Mouse (Mus musculus) liver, postnatal 0 days (tissue): ENCODE measurements at regions not wholly inside any gene's neighbourhood (a gene's known extent, or its start where the extent isn't known, plus 50 kb on each side); places are given as distances from the start of the nearest gene placed in this dataset.
"Not testable (repeated sequence)": the region's sequence is repeated elsewhere in the genome, so short reads cannot be mapped to it uniquely, and the experiment has no call there.

Experiments used
- ATAC-seq: fragments of 200-750 bp; cut with Nextera tagmentation; 2 replicates; pipeline ENCODE4 v1.8.0; 2017; ENCODE audit warnings: mild to moderate bottlenecking, moderate library complexity
- DNase-seq: peaks from one replicate; pipeline ENCODE4 v3.0.0-alpha.2; 2016
- H3K27ac ChIP-seq: fragments of 300-500 bp; sonication (generic); 2 replicates; pipeline ENCODE4 v1.5.1; 2014; ENCODE audit warnings: antibody characterized with exemption, moderate library complexity, mild to moderate bottlenecking, low read depth
- H3K27me3 ChIP-seq: fragments of 300-500 bp; sonication (generic); 2 replicates; pipeline ENCODE4 v1.6.1; 2014; ENCODE audit warnings: low read length, control low read depth, mixed read lengths; ENCODE audit not compliant: insufficient read depth
- H3K36me3 ChIP-seq: fragments of 300-500 bp; sonication (generic); replicated peaks from 2 replicates; pipeline ENCODE4 v1.6.1; 2014; ENCODE audit warnings: mild to moderate bottlenecking, control low read depth, low read length, moderate library complexity, mixed read lengths; ENCODE audit not compliant: insufficient read depth
- H3K4me1 ChIP-seq: fragments of 300-500 bp; sonication (generic); 2 replicates; pipeline ENCODE4 v1.6.1; 2014; ENCODE audit warnings: antibody characterized with exemption, mild to moderate bottlenecking, control low read depth; ENCODE audit not compliant: insufficient read depth
- H3K4me2 ChIP-seq: fragments of 300-500 bp; sonication (generic); 2 replicates; pipeline ENCODE4 v1.6.1; 2014; ENCODE audit warnings: low read depth, mild to moderate bottlenecking, low read length, moderate library complexity, mixed read lengths
- H3K4me3 ChIP-seq: fragments of 300-500 bp; sonication (generic); 2 replicates; pipeline ENCODE4 v1.5.1; 2014; ENCODE audit warnings: low read depth, low read length
- H3K9ac ChIP-seq: fragments of 300-500 bp; sonication (generic); replicated peaks from 2 replicates; pipeline ENCODE4 v1.6.1; 2014; ENCODE audit warnings: mild to moderate bottlenecking, moderate library complexity
- H3K9me3 ChIP-seq: fragments of 300-500 bp; sonication (generic); 2 replicates; pipeline ENCODE4 v1.6.1; 2016; ENCODE audit warnings: mild to moderate bottlenecking, control low read depth, low read length, mixed read lengths
- CTCF ChIP-seq: sonication (generic); IDR thresholded peaks from 2 replicates; pipeline ENCODE4 v1.5.1; 2016; ENCODE audit warnings: antibody characterized with exemption, low read depth
- EP300 ChIP-seq: IDR thresholded peaks from 2 replicates; pipeline ENCODE4 v1.6.1; 2016; ENCODE audit warnings: antibody characterized with exemption, low read depth, mild to moderate bottlenecking
- WGBS: fragments of 180-500 bp; shearing (Covaris S2); extraction: QIAGEN DNeasy Blood & Tissue Kit; methylation state at CpG from one replicate; pipeline ENCODE4 v1.1.7; 2014; ENCODE audit not compliant: insufficient replicate concordance; 5-methylcytosine and 5-hydroxymethylcytosine counted together

- H3K4me3 ChIP-seq, DNase-seq, H3K27me3 ChIP-seq, ATAC-seq, H3K27ac ChIP-seq, H3K4me1 ChIP-seq, H3K9ac ChIP-seq, H3K9me3 ChIP-seq, H3K4me2 ChIP-seq, H3K36me3 ChIP-seq: not testable (repeated sequence)
Observed at GRCm38 (mm10) chr7:93254287-93254686, 174.6 kb downstream of the Fam181b start.

- H3K4me1 ChIP-seq, result no peaks in the 10 kb centered on the region
- DNase-seq (no peak), ATAC-seq (no peak)
- no peak overlapping the region for H3K27ac ChIP-seq
- H3K9me3 ChIP-seq, result no peaks in the 10 kb centered on the region
- H3K36me3 ChIP-seq, result no peaks in the 10 kb centered on the region
- no peak overlapping the region for H3K9ac ChIP-seq
- H3K27me3 ChIP-seq, result no peaks in the 10 kb centered on the region
- no peak for TF ChIP-seq CTCF
- no peak for TF ChIP-seq EP300
- H3K4me2 ChIP-seq, result no peak overlapping the region
- H3K4me3 ChIP-seq, result no peak overlapping the region
- WGBS, result 71% methylated on average over 3 of the region's 3 CpGs
Observed at GRCm38 (mm10) chr7:93285748-93286147, 206.1 kb downstream of the Fam181b start.

GRCm38 (mm10) chr7:93291457-93291856 is 211.8 kb downstream of the Fam181b start:
- Histone ChIP-seq H3K27me3 (no peaks in the 10 kb centered on the region), H3K27ac (no peak overlapping the region), H3K9me3 (no peaks in the 10 kb centered on the region; the same call in 1 of the 2 replicates), H3K4me2 (no peak overlapping the region), H3K4me1 (no peaks in the 10 kb centered on the region), H3K9ac (no peak overlapping the region), H3K36me3 (no peaks in the 10 kb centered on the region), H3K4me3 (no peak overlapping the region)
- ATAC-seq, result no peak
- TF ChIP-seq CTCF (no peak), EP300 (no peak)
- no peak for DNase-seq
- 64% methylated on average over 3 of the region's 3 CpGs for WGBS

- TF ChIP-seq CTCF, result no peak
- TF ChIP-seq EP300, result no peak
- WGBS, result 68% methylated on average over 3 of the region's 3 CpGs
- H3K27me3 ChIP-seq, result no peaks in the 10 kb centered on the region
- no peaks in the 10 kb centered on the region for H3K4me1 ChIP-seq
- no peak for DNase-seq
- H3K36me3 ChIP-seq, result no peaks in the 10 kb centered on the region
- no peak overlapping the region for H3K9ac ChIP-seq
- no peak overlapping the region for H3K4me2 ChIP-seq
- no peak overlapping the region for H3K27ac ChIP-seq
- H3K9me3 ChIP-seq, result no peaks in the 10 kb centered on the region; the same call in 1 of the 2 replicates
- no peak overlapping the region for H3K4me3 ChIP-seq
- ATAC-seq, result no peak
Observed at GRCm38 (mm10) chr7:93291945-93292696, 212.5 kb downstream of the Fam181b start.

GRCm38 (mm10) chr7:93312731-93313130 is 233.1 kb downstream of the Fam181b start:
- Histone ChIP-seq H3K9me3 (no peaks in the 10 kb centered on the region), H3K36me3 (no peaks in the 10 kb centered on the region), H3K27ac (no peak overlapping the region), H3K27me3 (no peaks in the 10 kb centered on the region), H3K9ac (no peak overlapping the region), H3K4me2 (no peak overlapping the region), H3K4me1 (no peaks in the 10 kb centered on the region), H3K4me3 (no peak overlapping the region)
- no peak for DNase-seq
- no peak for ATAC-seq
- TF ChIP-seq EP300 (no peak), CTCF (no peak)
- 26% methylated on average over 1 of the region's 1 CpGs for WGBS

- H3K27ac ChIP-seq, result no peak overlapping the region
- ATAC-seq (no peak), DNase-seq (no peak)
- H3K4me1 ChIP-seq, result no peaks in the 10 kb centered on the region
- TF ChIP-seq EP300 (no peak), CTCF (no peak)
- H3K9me3 ChIP-seq, result no peaks in the 10 kb centered on the region
- no peaks in the 10 kb centered on the region for H3K27me3 ChIP-seq
- no peaks in the 10 kb centered on the region for H3K36me3 ChIP-seq
- 73% methylated on average over 1 of the region's 1 CpGs for WGBS
- H3K9ac ChIP-seq, result no peak overlapping the region
- no peak overlapping the region for H3K4me2 ChIP-seq
- H3K4me3 ChIP-seq, result no peak overlapping the region
Observed at GRCm38 (mm10) chr7:93331351-93331750, 251.7 kb downstream of the Fam181b start.

GRCm38 (mm10) chr7:93332203-93332602 is 252.5 kb downstream of the Fam181b start:
- TF ChIP-seq CTCF (no peak), EP300 (no peak)
- no peak for ATAC-seq
- Histone ChIP-seq H3K4me2 (no peak overlapping the region), H3K9me3 (no peaks in the 10 kb centered on the region), H3K4me1 (no peaks in the 10 kb centered on the region), H3K27me3 (no peaks in the 10 kb centered on the region), H3K9ac (no peak overlapping the region), H3K27ac (no peak overlapping the region), H3K4me3 (no peak overlapping the region), H3K36me3 (no peaks in the 10 kb centered on the region)
- no peak for DNase-seq
- 44% methylated on average over 3 of the region's 3 CpGs for WGBS
